Mouse (Mus musculus) MEL (cell line): Measurements from ENCODE around the gene Ascc3. TPM values are rescaled to one million over a fixed set of nuclear protein-coding genes. Genes with fewer than 3 reads are reported as not detected.

Experiments
- DNase-seq: peaks from one replicate; pipeline ENCODE4 v3.0.0; 2011; ENCODE audit warnings: low read depth, low spot score
- H3K27ac ChIP-seq: 2 replicates; pipeline ENCODE4 v1.5.1; 2012; ENCODE audit warnings: low read depth, mild to moderate bottlenecking, control low read depth, low read length, moderate library complexity; ENCODE audit not compliant: control insufficient read depth
- H3K27me3 ChIP-seq, 2 experiments: fragments of 150-350 bp in 1 of 2; sonication (generic) in 1 of 2; 2 replicates each; pipeline ENCODE4 v1.6.1; 2012; ENCODE audit warnings: low read length in 2 of 2, mild to moderate bottlenecking in 2 of 2, improper control_type of control experiment in 1 of 2, moderate library complexity in 1 of 2; ENCODE audit not compliant: insufficient read depth in 2 of 2, control insufficient read depth in 1 of 2
- H3K36me3 ChIP-seq, 2 experiments: 2 replicates each; pipeline ENCODE4 v1.6.1; 2012 to 2014; ENCODE audit warnings: low read length in 2 of 2, improper control_type of control experiment in 1 of 2, inconsistent platforms in 1 of 2, mild to moderate bottlenecking in 1 of 2; ENCODE audit not compliant: insufficient read depth in 2 of 2, control insufficient read depth in 1 of 2
- H3K4me1 ChIP-seq, 2 experiments: fragments of 150-350 bp in 1 of 2; sonication (generic) in 1 of 2; 2 replicates each; pipeline ENCODE4 v1.6.1; 2012; ENCODE audit warnings: low read length in 2 of 2, improper control_type of control experiment in 1 of 2, mild to moderate bottlenecking in 1 of 2; ENCODE audit not compliant: insufficient read depth in 2 of 2, control insufficient read depth in 1 of 2
- H3K4me3 ChIP-seq, 2 experiments: fragments of 150-350 bp in 1 of 2; sonication (generic) in 1 of 2; 2 replicates each; pipeline ENCODE4 v1.5.1; 2012; ENCODE audit warnings: low read depth in 2 of 2, low read length in 2 of 2, mild to moderate bottlenecking in 2 of 2, moderate library complexity in 2 of 2, control low read depth in 1 of 2, improper control_type of control experiment in 1 of 2; ENCODE audit not compliant: control insufficient read depth in 1 of 2, insufficient read depth in 1 of 2
- H3K79me2 ChIP-seq: 2 replicates; pipeline ENCODE4 v1.6.1; 2012; ENCODE audit warnings: mild to moderate bottlenecking, low read length, moderate library complexity; ENCODE audit not compliant: control insufficient read depth, poor library complexity, insufficient read depth
- H3K9ac ChIP-seq: 2 replicates; pipeline ENCODE4 v1.6.1; 2012; ENCODE audit warnings: low read depth, mild to moderate bottlenecking, control low read depth, low read length, moderate library complexity; ENCODE audit not compliant: control insufficient read depth, poor library complexity, severe bottlenecking
- H3K9me3 ChIP-seq: fragments of 150-350 bp; sonication (generic); replicated peaks from 2 replicates; pipeline ENCODE4 v1.6.1; 2012; ENCODE audit warnings: mild to moderate bottlenecking, low read length, improper control_type of control experiment, moderate library complexity; ENCODE audit not compliant: insufficient read depth
- BHLHE40 ChIP-seq: IDR thresholded peaks from 2 replicates; pipeline ENCODE4 v1.6.1; 2012; ENCODE audit warnings: low read depth, mild to moderate bottlenecking, inconsistent platforms, low read length, improper control_type of control experiment, borderline replicate concordance
- CHD1 ChIP-seq: IDR thresholded peaks from 2 replicates; pipeline ENCODE4 v1.6.1; 2012; ENCODE audit warnings: low read depth, mild to moderate bottlenecking, inconsistent platforms, low read length, improper control_type of control experiment
- CHD2 ChIP-seq: IDR thresholded peaks from 2 replicates; pipeline ENCODE4 v1.6.1; 2011; ENCODE audit warnings: low read length, improper control_type of control experiment
- CTCF ChIP-seq, 3 experiments: IDR thresholded peaks in 2 of 3; conservative IDR thresholded peaks in 1 of 3; 2 replicates each; pipeline ENCODE4 v1.5.1; 2011 to 2012; ENCODE audit warnings: low read length in 3 of 3, low read depth in 2 of 3, mild to moderate bottlenecking in 2 of 3, improper control_type of control experiment in 1 of 3, inconsistent platforms in 1 of 3, mixed read lengths in 1 of 3, moderate library complexity in 1 of 3; ENCODE audit not compliant: control insufficient read depth in 1 of 3, insufficient read depth in 1 of 3, poor library complexity in 1 of 3, severe bottlenecking in 1 of 3
- ELF1 ChIP-seq: IDR thresholded peaks from 2 replicates; pipeline ENCODE4 v1.6.1; 2014; ENCODE audit warnings: low read depth, mild to moderate bottlenecking, inconsistent platforms, low read length, improper control_type of control experiment, moderate library complexity
- EP300 ChIP-seq, 2 experiments: IDR thresholded peaks; 2 replicates each; pipeline ENCODE4 v1.6.1; 2011; ENCODE audit warnings: improper control_type of control experiment in 2 of 2, low read length in 2 of 2, low read depth in 1 of 2, mild to moderate bottlenecking in 1 of 2
- ETS1 ChIP-seq: IDR thresholded peaks from 2 replicates; pipeline ENCODE4 v1.6.1; 2012; ENCODE audit warnings: low read depth, mild to moderate bottlenecking, inconsistent platforms, low read length, improper control_type of control experiment, moderate library complexity
- GABPA ChIP-seq: IDR thresholded peaks from 2 replicates; pipeline ENCODE4 v1.6.1; 2012; ENCODE audit warnings: low read depth, mild to moderate bottlenecking, inconsistent platforms, low read length, improper control_type of control experiment, moderate library complexity
- GATA1 ChIP-seq: IDR thresholded peaks from 2 replicates; pipeline ENCODE4 v1.6.1; 2011; ENCODE audit warnings: low read depth, low read length, improper control_type of control experiment
- JUND ChIP-seq: IDR thresholded peaks from 2 replicates; pipeline ENCODE4 v1.6.1; 2011; ENCODE audit warnings: low read depth, mild to moderate bottlenecking, improper control_type of control experiment, low read length
- KAT2A ChIP-seq: conservative IDR thresholded peaks from 2 replicates; pipeline ENCODE4 v1.6.1; 2012; ENCODE audit warnings: low read depth, low read length, improper control_type of control experiment, inconsistent platforms
- MAFK ChIP-seq: IDR thresholded peaks from 2 replicates; pipeline ENCODE4 v1.6.1; 2011; ENCODE audit warnings: low read depth, mild to moderate bottlenecking, low read length, improper control_type of control experiment, borderline replicate concordance
- MAX ChIP-seq: IDR thresholded peaks from 2 replicates; pipeline ENCODE4 v1.6.1; 2011; ENCODE audit warnings: low read length, improper control_type of control experiment
- MYC ChIP-seq: IDR thresholded peaks from 2 replicates; pipeline ENCODE4 v1.6.1; 2011; ENCODE audit warnings: low read depth, mild to moderate bottlenecking, low read length, improper control_type of control experiment, moderate library complexity
- NELFE ChIP-seq: IDR thresholded peaks from 2 replicates; pipeline ENCODE4 v1.6.1; 2011; ENCODE audit warnings: low read depth, low read length, improper control_type of control experiment
- POLR2AphosphoS2 ChIP-seq: IDR thresholded peaks from 2 replicates; pipeline ENCODE4 v1.6.1; 2011; ENCODE audit warnings: low read length, improper control_type of control experiment
- RAD21 ChIP-seq: IDR thresholded peaks from 2 replicates; pipeline ENCODE4 v1.6.1; 2011; ENCODE audit warnings: mild to moderate bottlenecking, low read depth, low read length, improper control_type of control experiment
- SIN3A ChIP-seq: IDR thresholded peaks from 2 replicates; pipeline ENCODE4 v1.6.1; 2012; ENCODE audit warnings: low read length, improper control_type of control experiment, inconsistent platforms
- TBP ChIP-seq: IDR thresholded peaks from 2 replicates; pipeline ENCODE4 v1.8.0; 2011; ENCODE audit warnings: low read depth, low read length, improper control_type of control experiment
- TCF12 ChIP-seq: IDR thresholded peaks from 2 replicates; pipeline ENCODE4 v1.6.1; 2014; ENCODE audit warnings: low read depth, mild to moderate bottlenecking, inconsistent platforms, low read length, improper control_type of control experiment, moderate library complexity
- UBTF ChIP-seq: IDR thresholded peaks from 2 replicates; pipeline ENCODE4 v1.6.1; 2012; ENCODE audit warnings: low read depth, mild to moderate bottlenecking, inconsistent platforms, low read length, improper control_type of control experiment, moderate library complexity, borderline replicate concordance; ENCODE audit not compliant: insufficient read depth
- USF1 ChIP-seq: IDR thresholded peaks from 2 replicates; pipeline ENCODE4 v1.6.1; 2014; ENCODE audit warnings: low read depth, mild to moderate bottlenecking, inconsistent platforms, low read length, improper control_type of control experiment, moderate library complexity
- USF2 ChIP-seq, 2 experiments: IDR thresholded peaks; 2 replicates each; pipeline ENCODE4 v1.6.1; 2011 to 2012; ENCODE audit warnings: improper control_type of control experiment in 2 of 2, low read length in 2 of 2, borderline replicate concordance in 1 of 2, inconsistent platforms in 1 of 2, low read depth in 1 of 2, mild to moderate bottlenecking in 1 of 2; ENCODE audit not compliant: insufficient read depth in 1 of 2
- ZMIZ1 ChIP-seq: IDR thresholded peaks from 2 replicates; pipeline ENCODE4 v1.6.1; 2012; ENCODE audit warnings: low read depth, mild to moderate bottlenecking, inconsistent platforms, low read length, improper control_type of control experiment, moderate library complexity
- ZNF384 ChIP-seq: IDR thresholded peaks from 2 replicates; pipeline ENCODE4 v1.6.1; 2012; ENCODE audit warnings: low read depth, mild to moderate bottlenecking, inconsistent platforms, low read length, improper control_type of control experiment
- polyA plus RNA-seq, 2 experiments: library from polyadenylated mRNA; stranded (reverse) in 1 of 2; unstranded in 1 of 2; fragments of >175 nt in 1 of 2; fragments of >200 nt in 1 of 2; gene quantifications; 2 replicates each; pipeline versions ENCODE4 v1.2.1 to v1.2.4; 2012; ENCODE audit warnings: low replicate concordance in 2 of 2, low read depth in 1 of 2; ENCODE audit not compliant: insufficient read length in 2 of 2, insufficient read depth in 1 of 2, missing spikeins in 1 of 2
- total RNA-seq: library from RNA; depleted of rRNA; stranded (reverse); fragments of 300-350 nt; gene quantifications from 2 replicates; pipeline ENCODE4 v1.2.3, GENCODE M21; 2012

The Ascc3 gene
- total and polyA plus RNA-seq, 3 experiments: 22.6 to 131 (median 24.3) TPM

- TF ChIP-seq TCF12: no peak
- no peak for TF ChIP-seq SIN3A
- no peak for TF ChIP-seq RAD21
- 0 out of 2 replicates have a peak, but pooled peaks have one; percentile 38 for TF ChIP-seq ZMIZ1
- TF ChIP-seq EP300 (IDR thresholded peaks at IDR 0.05; ENCODE audit: low read depth in 1 of 2, low read length in 2 of 2): peak; percentile 12 to 35; a peak in 2 of 4 replicates
- TF ChIP-seq GATA1: peak; percentile 83
- peak; percentile 48; the same call in 1 of the 2 replicates for TF ChIP-seq POLR2AphosphoS2
- no peak for TF ChIP-seq ZNF384
- TF ChIP-seq MAFK: no peak
- no peak for TF ChIP-seq CHD1
- no peak for TF ChIP-seq CHD2
- no peak for TF ChIP-seq ELF1
- no peak for TF ChIP-seq GABPA
- TF ChIP-seq MYC: 0 out of 2 replicates have a peak, but pooled peaks have one; percentile 20
- TF ChIP-seq KAT2A: no peak
- TF ChIP-seq BHLHE40: no peak
- TF ChIP-seq TBP: peak; percentile 85
- peak; percentile 48; the same call in 1 of the 2 replicates for TF ChIP-seq ETS1
- TF ChIP-seq NELFE: no peak
- TF ChIP-seq JUND: no peak; the same call in 1 of the 2 replicates
- no peak overlapping the region for H3K9ac ChIP-seq
- H3K36me3 ChIP-seq: peaks cover 0 to 33% of the 10 kb centered on the region in 2 experiments; a peak in 2 of 4 replicates
- H3K27me3 ChIP-seq: no peaks in the 10 kb centered on the region
- no peaks in the 10 kb centered on the region for H3K9me3 ChIP-seq
- H3K79me2 ChIP-seq: peaks cover 34% of the 10 kb centered on the region
- peaks cover 0 to 24% of the 10 kb centered on the region in 2 experiments; a peak in 2 of 4 replicates for H3K4me1 ChIP-seq
- H3K27ac ChIP-seq: no peak overlapping the region
- H3K4me3 ChIP-seq: peak overlapping the region in 1 of 2 experiments; percentile 58; a peak in 2 of 4 replicates
- DNase-seq: peak; percentile 42
Observed at GRCm38 (mm10) chr10:50595340-50595739, 2.9 kb downstream of the Ascc3 start.

GRCm38 (mm10) chr10:50604919-50605318, 12.4 kb downstream of the Ascc3 start:
- Histone ChIP-seq H3K9me3 (no peaks in the 10 kb centered on the region), H3K36me3 (peaks cover 9 to 14% of the 10 kb centered on the region in 2 experiments), H3K9ac (no peak overlapping the region), H3K4me1 (peaks cover 0 to 2% of the 10 kb centered on the region in 2 experiments; a peak in 1 of 4 replicates), H3K79me2 (peaks cover 15% of the 10 kb centered on the region), H3K4me3 (no peak overlapping the region), H3K27me3 (no peaks in the 10 kb centered on the region), H3K27ac (no peak overlapping the region)
- DNase-seq: no peak
- no peak for TF ChIP-seq USF2 (IDR thresholded peaks at IDR 0.05; ENCODE audit: borderline replicate concordance in 1 of 2, insufficient read depth in 1 of 2, low read depth in 1 of 2, low read length in 2 of 2)
- TF ChIP-seq USF1: no peak
- TF ChIP-seq SIN3A: no peak
- TF ChIP-seq CTCF (IDR thresholded peaks at IDR 0.05 in 2 of 3, conservative IDR thresholded peaks at IDR 0.05 in 1 of 3; ENCODE audit: control insufficient read depth in 1 of 3, insufficient read depth in 1 of 3, low read depth in 2 of 3, low read length in 3 of 3, poor library complexity in 1 of 3, severe bottlenecking in 1 of 3): no peak
- TF ChIP-seq RAD21: no peak
- TF ChIP-seq POLR2AphosphoS2: no peak
- TF ChIP-seq UBTF: no peak
- TF ChIP-seq TCF12: no peak
- no peak for TF ChIP-seq MAX
- TF ChIP-seq GABPA: no peak
- TF ChIP-seq BHLHE40: no peak
- TF ChIP-seq MAFK: no peak
